Mouse (Mus musculus) cortical plate, adult 2 months (tissue): ENCODE data around the gene Gm5751.

Experiments
- CTCF ChIP-seq: fragments of 200-500 bp; IDR thresholded peaks from 2 replicates; pipeline ENCODE4 v1.5.1; 2011; ENCODE audit warnings: mild to moderate bottlenecking, control low read depth, low read length; ENCODE audit not compliant: insufficient read depth; ENCODE audit errors: extremely low read depth
- POLR2A ChIP-seq: fragments of 200-500 bp; IDR thresholded peaks from 2 replicates; pipeline ENCODE4 v1.6.1; 2011; ENCODE audit warnings: mild to moderate bottlenecking, low read length, control low read depth; ENCODE audit not compliant: insufficient read depth; ENCODE audit errors: extremely low read depth

DNA sequence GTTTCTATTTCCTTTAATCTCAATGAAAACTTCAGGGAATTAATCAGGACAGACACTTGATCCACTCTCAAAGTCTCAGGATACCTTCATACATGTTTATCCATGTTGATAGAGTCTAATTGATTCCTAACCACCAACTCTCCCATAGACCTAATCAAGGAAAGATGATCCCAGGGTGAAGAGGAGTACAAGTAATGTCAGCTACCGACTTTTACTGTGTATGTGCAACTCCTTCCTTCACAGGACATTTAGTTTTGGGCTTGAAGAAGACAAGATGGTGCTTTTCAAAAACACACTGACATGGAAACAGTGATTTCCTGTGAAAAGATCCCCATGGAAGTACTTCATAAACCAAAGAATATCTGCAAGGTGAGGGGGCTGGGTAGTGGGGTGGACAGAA lies 30.4 kb upstream of the Gm5751 start, which contains the start of gene Gm6592:
- no peak for TF ChIP-seq POLR2A
- TF ChIP-seq CTCF, result no peak
